Mouse (Mus musculus) bone marrow, adult 2 months (tissue): ENCODE results near the gene Strn4.

Experiments
- CTCF ChIP-seq: fragments of 200-500 bp; IDR thresholded peaks from 2 replicates; pipeline ENCODE4 v1.5.1; 2011; ENCODE audit warnings: low read length, control low read depth; ENCODE audit not compliant: control insufficient read depth, insufficient read depth
- POLR2A ChIP-seq: fragments of 200-500 bp; IDR thresholded peaks from 2 replicates; pipeline ENCODE4 v1.6.1; 2011; ENCODE audit warnings: low read depth, mild to moderate bottlenecking, control low read depth, low read length, borderline replicate concordance; ENCODE audit not compliant: control insufficient read depth

DNA sequence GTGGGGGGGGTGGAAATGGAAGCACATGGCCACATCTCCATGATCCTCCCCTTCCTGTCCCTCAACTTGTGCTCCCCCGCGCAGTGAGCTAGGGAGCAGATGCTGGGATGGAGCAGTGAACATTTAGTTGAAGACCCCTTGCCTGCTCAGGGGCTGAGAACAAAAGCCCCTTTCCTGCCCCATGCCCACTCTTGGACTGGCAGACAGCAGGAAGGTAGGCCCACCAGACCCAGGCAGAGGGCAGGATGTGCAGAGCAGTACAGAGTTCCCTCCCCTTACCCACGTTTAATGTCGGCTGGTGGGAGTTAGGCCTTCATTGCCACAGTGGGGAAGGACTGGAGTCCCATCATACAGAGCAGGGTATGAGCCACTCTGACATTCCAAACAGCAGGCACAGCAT, 25.4 kb downstream of the Strn4 start:
- TF ChIP-seq CTCF (no peak), POLR2A (no peak)
